Mouse (Mus musculus) midbrain, embryonic 11.5 days (tissue): Measurements from ENCODE around the gene Sv2a. TPM values are rescaled to one million over a fixed set of nuclear protein-coding genes. Genes with fewer than 3 reads are reported as not detected.
"Not testable (repeated sequence)": the region's sequence is repeated elsewhere in the genome, so short reads cannot be mapped to it uniquely, and the experiment has no call there.

Experiments
- ATAC-seq: fragments of 200-750 bp; cut with Nextera tagmentation; 2 replicates; pipeline ENCODE4 v1.8.0; 2017; ENCODE audit warnings: moderate TSS enrichment, moderate library complexity; ENCODE audit not compliant: low FRiP score
- DNase-seq: peaks from one replicate; pipeline ENCODE4 v3.0.0; 2015; ENCODE audit warnings: low spot score; ENCODE audit errors: missing footprints
- H3K27ac ChIP-seq: fragments of 300-500 bp; sonication (generic); 2 replicates; pipeline ENCODE4 v1.5.1; 2014; ENCODE audit warnings: low read depth, low read length
- H3K27me3 ChIP-seq: fragments of 300-500 bp; sonication (generic); 2 replicates; pipeline ENCODE4 v1.6.1; 2014; ENCODE audit warnings: mild to moderate bottlenecking, low read length, moderate library complexity, mixed read lengths; ENCODE audit not compliant: control insufficient read depth, insufficient read depth
- H3K36me3 ChIP-seq: fragments of 300-500 bp; sonication (generic); 2 replicates; pipeline ENCODE4 v1.6.1; 2014; ENCODE audit warnings: mild to moderate bottlenecking, low read length, moderate library complexity, mixed read lengths; ENCODE audit not compliant: control insufficient read depth, insufficient read depth
- H3K4me1 ChIP-seq: fragments of 300-500 bp; sonication (generic); 2 replicates; pipeline ENCODE4 v1.6.1; 2014; ENCODE audit warnings: low read length; ENCODE audit not compliant: control insufficient read depth, insufficient read depth
- H3K4me2 ChIP-seq: fragments of 300-500 bp; sonication (generic); 2 replicates; pipeline ENCODE4 v1.6.1; 2014; ENCODE audit warnings: mild to moderate bottlenecking, moderate library complexity
- H3K4me3 ChIP-seq: fragments of 300-500 bp; sonication (generic); 2 replicates; pipeline ENCODE4 v1.5.1; 2014; ENCODE audit warnings: low read depth, low read length
- H3K9ac ChIP-seq: fragments of 300-500 bp; sonication (generic); 2 replicates; pipeline ENCODE4 v1.6.1; 2014; ENCODE audit warnings: low read length
- H3K9me3 ChIP-seq: fragments of 300-500 bp; sonication (generic); 2 replicates; pipeline ENCODE4 v1.6.1; 2016; ENCODE audit warnings: low read length; ENCODE audit not compliant: control insufficient read depth
- whole genome bisulfite sequencing: fragments of 180-500 bp; shearing (Covaris S2); extraction: QIAGEN DNeasy Blood & Tissue Kit; methylation state at CpG from one replicate; pipeline ENCODE4 v1.1.7; 2014; 5-methylcytosine and 5-hydroxymethylcytosine counted together
- polyA plus RNA-seq: library from polyadenylated mRNA; unstranded; fragments of >200 nt; fragmentation: Nextera tagmentation; extraction: Ambion mirVana; gene quantifications from 2 replicates; pipeline ENCODE4 v1.2.1, GENCODE M21; 2014

Gene Sv2a
- polyA plus RNA-seq, 1 experiment from 2014 or later = 9.4 TPM

DNA sequence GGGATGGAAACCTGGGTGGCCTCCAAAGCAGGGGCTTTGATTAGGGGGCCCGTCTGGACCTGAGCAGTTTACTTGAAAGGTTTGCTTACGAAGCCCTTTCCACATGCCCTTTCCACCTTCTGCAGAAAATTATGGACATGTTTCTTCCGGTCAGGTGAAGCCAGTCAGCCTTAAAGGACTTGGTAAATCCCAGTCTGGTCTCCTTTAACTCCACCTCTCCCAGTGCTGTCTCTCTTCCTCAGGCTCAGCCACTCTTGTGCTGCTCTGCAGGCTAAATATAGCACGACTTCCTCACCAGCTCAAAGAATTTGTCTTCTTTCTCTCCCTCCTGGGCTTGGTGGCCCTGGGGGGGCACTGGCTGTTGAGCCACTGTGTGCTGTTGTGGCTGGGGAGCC, 1.4 kb downstream of the Sv2a start:
- peak overlapping the region; percentile 69; the same call in 1 of the 2 replicates for H3K4me2 ChIP-seq
- 37% methylated on average over 4 of the region's 4 CpGs for WGBS
- 0 out of 2 replicates have a peak, but pooled peaks cover 1% of the 10 kb centered on the region for H3K36me3 ChIP-seq
- ATAC-seq (no peak), DNase-seq (no peak)
- H3K4me3 ChIP-seq = no peak overlapping the region; the same call in 1 of the 2 replicates
- H3K9me3 ChIP-seq = no peaks in the 10 kb centered on the region
- peaks cover 20% of the 10 kb centered on the region for H3K4me1 ChIP-seq
- H3K9ac ChIP-seq = no peak overlapping the region; the same call in 1 of the 2 replicates
- H3K27me3 ChIP-seq = no peaks in the 10 kb centered on the region
- no peak overlapping the region for H3K27ac ChIP-seq

- no peak overlapping the region for H3K27ac ChIP-seq
- no peak overlapping the region for H3K9ac ChIP-seq
- no peak for DNase-seq
- H3K4me3 ChIP-seq = no peak overlapping the region
- H3K4me1 ChIP-seq = peaks cover 8% of the 10 kb centered on the region
- 63% methylated on average over 12 of the region's 12 CpGs for WGBS
- no peak for ATAC-seq
- no peaks in the 10 kb centered on the region; the same call in 1 of the 2 replicates for H3K9me3 ChIP-seq
- H3K4me2 ChIP-seq = no peak overlapping the region
- no peaks in the 10 kb centered on the region; the same call in 1 of the 2 replicates for H3K36me3 ChIP-seq
- H3K27me3 ChIP-seq = no peaks in the 10 kb centered on the region
Measured at GRCm38 (mm10) chr3:96192977-96193376, 12.0 kb downstream of the Sv2a start.

- H3K4me2 ChIP-seq = no peak overlapping the region
- WGBS = 91% methylated on average over 10 of the region's 10 CpGs
- H3K36me3 ChIP-seq = no peaks in the 10 kb centered on the region; the same call in 1 of the 2 replicates
- no peak overlapping the region for H3K9ac ChIP-seq
- no peak overlapping the region for H3K4me3 ChIP-seq
- H3K9me3 ChIP-seq = no peaks in the 10 kb centered on the region; the same call in 1 of the 2 replicates
- ATAC-seq = no peak
- H3K27ac ChIP-seq = no peak overlapping the region
- no peaks in the 10 kb centered on the region for H3K27me3 ChIP-seq
- DNase-seq = no peak
- peaks cover 11% of the 10 kb centered on the region for H3K4me1 ChIP-seq
Measured at GRCm38 (mm10) chr3:96194966-96195365, 14.0 kb downstream of the Sv2a start.

DNA sequence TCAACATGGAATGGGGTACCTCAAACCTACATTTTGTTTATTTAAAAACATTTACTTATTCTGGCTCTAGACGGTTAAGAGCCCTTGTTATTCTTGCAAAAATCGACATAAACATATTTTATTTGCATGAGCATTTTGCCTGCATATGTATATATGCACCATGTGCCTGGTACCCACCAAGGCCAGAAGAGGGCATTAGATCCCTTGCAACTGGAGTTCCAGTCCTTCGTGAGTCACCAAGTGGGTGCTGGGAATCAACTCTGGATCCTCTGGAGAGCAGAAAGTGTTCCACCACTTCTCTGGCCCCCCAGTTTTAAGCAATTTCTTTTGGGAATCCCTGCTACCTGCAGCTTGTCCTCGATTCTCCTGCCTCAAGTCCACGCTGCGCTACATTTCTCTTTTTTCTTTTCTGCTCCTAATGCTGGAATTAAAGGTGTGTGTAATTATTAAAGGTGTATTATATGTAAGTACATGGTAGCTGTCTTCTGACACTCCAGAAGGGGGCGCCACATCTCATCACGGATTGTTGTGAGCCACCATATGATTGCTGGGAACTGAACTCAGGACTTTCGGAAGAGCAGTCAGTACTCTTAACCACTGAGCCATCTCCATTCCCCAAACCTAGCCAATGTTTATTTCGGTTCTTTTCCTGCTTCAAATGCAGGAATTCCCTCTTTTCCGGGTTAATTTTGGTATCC, 14.8 kb downstream of the Sv2a start:
- H3K4me2 ChIP-seq = no peak overlapping the region
- no peak overlapping the region for H3K27ac ChIP-seq
- H3K4me1 ChIP-seq = peaks cover 11% of the 10 kb centered on the region
- no peak overlapping the region for H3K9ac ChIP-seq
- WGBS = 93% methylated on average over 11 of the region's 11 CpGs
- no peak overlapping the region for H3K4me3 ChIP-seq
- H3K9me3 ChIP-seq = no peaks in the 10 kb centered on the region; the same call in 1 of the 2 replicates
- no peak for ATAC-seq
- H3K27me3 ChIP-seq = no peaks in the 10 kb centered on the region
- no peak for DNase-seq
- H3K36me3 ChIP-seq = no peaks in the 10 kb centered on the region; the same call in 1 of the 2 replicates

DNA sequence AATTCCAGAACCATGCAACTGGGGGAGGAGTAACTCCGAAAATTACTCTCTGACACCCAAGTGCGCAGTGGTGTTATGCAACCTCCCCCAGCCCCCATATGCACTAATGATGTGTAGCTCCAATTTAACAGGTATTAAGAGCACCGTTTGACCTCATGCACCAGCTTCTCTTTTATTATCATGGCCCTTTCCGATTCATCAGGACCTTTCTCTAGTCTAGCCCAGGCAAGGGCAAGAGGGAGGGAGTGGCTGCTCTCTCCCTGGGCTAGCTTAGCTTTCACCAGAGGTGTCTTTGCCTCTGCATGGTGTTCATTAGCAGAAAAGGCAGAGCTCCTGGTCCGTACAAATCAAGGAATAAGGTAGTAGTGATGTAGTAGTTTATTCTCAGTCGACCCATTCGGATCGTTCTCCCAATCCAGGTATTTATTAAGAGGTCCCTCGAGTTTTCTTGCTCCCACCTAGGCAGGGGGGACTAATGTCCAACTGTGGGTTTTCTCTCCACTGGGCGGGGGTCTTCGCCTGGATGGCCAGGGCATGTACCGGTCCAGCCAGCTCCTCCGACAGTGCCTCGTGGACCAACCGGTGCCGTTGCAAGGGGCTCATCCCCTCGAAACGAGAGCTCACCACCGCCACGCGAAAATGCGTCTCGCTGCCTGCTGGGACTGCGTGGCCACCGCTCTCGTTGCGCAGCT, 15.6 kb downstream of the Sv2a start:
- H3K4me2 ChIP-seq = peak overlapping the region; percentile 96
- WGBS = 21% methylated on average over 27 of the region's 27 CpGs
- ATAC-seq = peak; percentile 61
- no peak for DNase-seq
- no peaks in the 10 kb centered on the region; the same call in 1 of the 2 replicates for H3K9me3 ChIP-seq
- peak overlapping the region; percentile 88 for H3K27ac ChIP-seq
- peak overlapping the region; percentile 62 for H3K4me3 ChIP-seq
- H3K4me1 ChIP-seq = peaks cover 11% of the 10 kb centered on the region
- H3K27me3 ChIP-seq = no peaks in the 10 kb centered on the region
- no peaks in the 10 kb centered on the region; the same call in 1 of the 2 replicates for H3K36me3 ChIP-seq
- peak overlapping the region; percentile 96 for H3K9ac ChIP-seq

- H3K27ac ChIP-seq = peak overlapping the region; percentile 88
- WGBS = under 1% methylated on average over 50 of the region's 50 CpGs
- H3K9me3 ChIP-seq = no peaks in the 10 kb centered on the region; the same call in 1 of the 2 replicates
- peak; percentile 95 for ATAC-seq
- DNase-seq = peak; percentile 98
- no peaks in the 10 kb centered on the region; the same call in 1 of the 2 replicates for H3K36me3 ChIP-seq
- peak overlapping the region; percentile 96 for H3K9ac ChIP-seq
- H3K4me3 ChIP-seq = peak overlapping the region; percentile 62
- peaks cover 11% of the 10 kb centered on the region for H3K4me1 ChIP-seq
- peak overlapping the region; percentile 96 for H3K4me2 ChIP-seq
- no peaks in the 10 kb centered on the region for H3K27me3 ChIP-seq
Measured at GRCm38 (mm10) chr3:96197129-96197749, 16.3 kb downstream of the Sv2a start.

DNA sequence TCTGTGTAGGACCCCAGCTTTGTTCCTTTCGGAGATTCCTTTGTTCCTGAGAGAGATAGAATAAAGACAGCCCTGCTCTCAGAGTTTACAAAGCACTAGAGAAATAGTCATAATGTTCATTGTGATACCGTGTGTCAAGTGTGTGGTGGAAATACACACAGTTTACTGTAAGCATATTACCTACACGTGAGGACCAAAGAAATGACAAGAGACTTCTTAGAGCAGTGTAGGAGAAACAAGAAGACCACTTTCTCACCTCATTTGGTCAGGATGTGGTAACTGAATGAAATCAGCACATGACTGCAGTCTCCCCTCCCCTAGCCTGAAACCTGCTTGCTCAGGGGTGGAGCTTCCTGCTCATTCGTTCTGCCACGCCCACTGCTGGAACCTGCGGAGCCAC, 17.2 kb downstream of the Sv2a start:
- 11% methylated on average over 6 of the region's 6 CpGs for whole genome bisulfite sequencing
- Histone ChIP-seq H3K4me3 (peak overlapping the region; percentile 13; the same call in 1 of the 2 replicates), H3K9ac (peak overlapping the region; percentile 52), H3K4me2 (peak overlapping the region; percentile 96), H3K27me3 (no peaks in the 10 kb centered on the region), H3K9me3 (no peaks in the 10 kb centered on the region; the same call in 1 of the 2 replicates), H3K27ac (no peak overlapping the region), H3K36me3 (no peaks in the 10 kb centered on the region; the same call in 1 of the 2 replicates), H3K4me1 (peaks cover 11% of the 10 kb centered on the region)
- peak; percentile 1; the same call in 1 of the 2 replicates for ATAC-seq
- DNase-seq = peak; percentile 89

GRCm38 (mm10) chr3:96198601-96199251, 17.8 kb downstream of the Sv2a start:
- H3K9ac ChIP-seq, H3K4me2 ChIP-seq, H3K27ac ChIP-seq, H3K9me3 ChIP-seq, H3K36me3 ChIP-seq, H3K27me3 ChIP-seq, H3K4me3 ChIP-seq, DNase-seq, ATAC-seq: not testable (repeated sequence)
- H3K4me1 ChIP-seq = peaks cover 11% of the 10 kb centered on the region
- WGBS = 27% methylated on average over 6 of the region's 8 CpGs
